Mouse (Mus musculus) cortical plate, adult 2 months (tissue): ENCODE results near the gene Ube2f.

ENCODE experiments used
- CTCF ChIP-seq: fragments of 200-500 bp; IDR thresholded peaks from 2 replicates; pipeline ENCODE4 v1.5.1; 2011; ENCODE audit warnings: mild to moderate bottlenecking, control low read depth, low read length; ENCODE audit not compliant: insufficient read depth; ENCODE audit errors: extremely low read depth
- POLR2A ChIP-seq: fragments of 200-500 bp; IDR thresholded peaks from 2 replicates; pipeline ENCODE4 v1.6.1; 2011; ENCODE audit warnings: mild to moderate bottlenecking, low read length, control low read depth; ENCODE audit not compliant: insufficient read depth; ENCODE audit errors: extremely low read depth

DNA sequence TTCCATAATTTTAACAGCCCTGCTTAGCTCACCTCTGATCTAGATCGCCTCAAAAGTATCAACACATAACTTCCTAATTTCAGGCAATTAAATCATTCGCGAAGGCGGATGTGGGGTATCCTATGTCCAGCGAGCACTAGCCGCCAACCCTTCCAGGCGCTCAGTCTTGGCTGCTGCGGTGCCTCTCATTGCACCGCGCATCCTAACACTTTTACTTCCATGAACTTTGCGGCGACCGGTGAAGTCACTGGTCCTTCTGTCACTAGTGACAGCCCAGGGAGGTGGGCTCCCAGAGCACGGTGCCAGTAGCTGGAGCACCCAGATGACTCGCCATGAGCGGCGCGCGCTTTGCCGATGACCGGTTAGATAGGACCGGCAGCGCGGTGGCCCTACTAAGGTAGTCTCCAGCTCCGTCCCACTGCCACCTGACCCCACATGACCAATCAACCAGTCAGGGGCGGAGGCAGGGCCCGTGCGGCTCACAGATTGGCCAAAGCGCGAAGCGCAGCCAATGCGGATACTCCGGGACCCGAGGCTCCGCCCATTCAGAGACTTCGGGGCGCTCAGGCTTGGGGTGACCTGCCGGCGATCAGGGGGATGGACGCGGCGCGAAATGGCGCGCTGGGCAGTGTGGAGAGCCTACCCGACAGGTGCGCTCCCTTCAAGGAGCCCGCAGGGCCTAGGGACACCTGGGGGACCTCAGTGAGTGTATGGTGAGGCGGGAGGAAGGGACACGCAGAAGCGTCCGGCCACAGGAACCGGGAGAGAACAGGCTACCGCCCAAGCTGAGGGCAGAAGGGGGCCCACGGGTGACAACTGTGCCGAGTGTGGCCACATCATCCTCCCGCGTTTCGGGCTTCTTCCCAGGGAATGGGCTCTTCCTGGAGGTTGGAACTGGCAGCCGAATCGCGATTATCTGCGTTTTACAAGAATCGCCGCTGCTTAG, 48.0 kb downstream of the Ube2f start, which contains the start of gene Scly:
- TF ChIP-seq POLR2A = peak; percentile 50; the same call in 1 of the 2 replicates
- no peak for TF ChIP-seq CTCF
